Mouse (Mus musculus) stomach, postnatal 0 days (tissue): ENCODE results near the gene Hesx1. TPM values are rescaled to one million over a fixed set of nuclear protein-coding genes. Genes with fewer than 3 reads are reported as not detected.

Experiments used
- ATAC-seq: fragments of 200-750 bp; cut with Nextera tagmentation; 2 replicates; pipeline ENCODE4 v1.8.0; 2017; ENCODE audit not compliant: low FRiP score, low TSS enrichment
- DNase-seq: peaks from one replicate; pipeline ENCODE4 v3.0.0-alpha.2; 2016; ENCODE audit warnings: low spot score
- H3K27ac ChIP-seq: fragments of 300-500 bp; sonication (generic); replicated peaks from 2 replicates; pipeline ENCODE4 v1.5.1; 2014; ENCODE audit warnings: mild to moderate bottlenecking, control low read depth
- H3K27me3 ChIP-seq: fragments of 300-500 bp; sonication (generic); 2 replicates; pipeline ENCODE4 v1.6.1; 2014; ENCODE audit warnings: low read length; ENCODE audit not compliant: control insufficient read depth, insufficient read depth
- H3K36me3 ChIP-seq: fragments of 300-500 bp; sonication (generic); 2 replicates; pipeline ENCODE4 v1.6.1; 2014; ENCODE audit warnings: low read length, mixed read lengths; ENCODE audit not compliant: control insufficient read depth, insufficient read depth
- H3K4me1 ChIP-seq: fragments of 300-500 bp; sonication (generic); replicated peaks from 2 replicates; pipeline ENCODE4 v1.6.1; 2014; ENCODE audit warnings: antibody characterized with exemption; ENCODE audit not compliant: control insufficient read depth, insufficient read depth
- H3K4me2 ChIP-seq: fragments of 300-500 bp; sonication (generic); replicated peaks from 2 replicates; pipeline ENCODE4 v1.6.1; 2014; ENCODE audit warnings: low read depth, mild to moderate bottlenecking, control low read depth, moderate library complexity
- H3K4me3 ChIP-seq: fragments of 300-500 bp; sonication (generic); 2 replicates; pipeline ENCODE4 v1.5.1; 2014; ENCODE audit warnings: low read depth, low read length, control low read depth
- H3K9ac ChIP-seq: fragments of 300-500 bp; sonication (generic); 2 replicates; pipeline ENCODE4 v1.6.1; 2014; ENCODE audit warnings: mild to moderate bottlenecking, low read length, control low read depth, mixed read lengths
- H3K9me3 ChIP-seq: fragments of 300-500 bp; sonication (generic); 2 replicates; pipeline ENCODE4 v1.6.1; 2016; ENCODE audit warnings: low read length; ENCODE audit not compliant: control insufficient read depth
- CTCF ChIP-seq: IDR thresholded peaks from 2 replicates; pipeline ENCODE4 v1.5.1; 2016; ENCODE audit warnings: antibody characterized with exemption, low read depth, mild to moderate bottlenecking, moderate library complexity
- EP300 ChIP-seq: optimal IDR thresholded peaks from 2 replicates; pipeline ENCODE3; 2016; ENCODE audit warnings: antibody characterized with exemption
- WGBS: fragments of 180-500 bp; shearing (Covaris S2); extraction: QIAGEN DNeasy Blood & Tissue Kit; methylation state at CpG from one replicate; pipeline ENCODE4 v1.1.7; 2014; 5-methylcytosine and 5-hydroxymethylcytosine counted together
- polyA plus RNA-seq: library from polyadenylated mRNA; unstranded; fragments of >200 nt; fragmentation: Nextera tagmentation; extraction: Ambion mirVana; gene quantifications from 2 replicates; pipeline ENCODE4 v1.2.1, GENCODE M21; 2015

Gene Hesx1
- polyA plus RNA-seq, 1 experiment from 2014 or later = 0.19 TPM

DNA sequence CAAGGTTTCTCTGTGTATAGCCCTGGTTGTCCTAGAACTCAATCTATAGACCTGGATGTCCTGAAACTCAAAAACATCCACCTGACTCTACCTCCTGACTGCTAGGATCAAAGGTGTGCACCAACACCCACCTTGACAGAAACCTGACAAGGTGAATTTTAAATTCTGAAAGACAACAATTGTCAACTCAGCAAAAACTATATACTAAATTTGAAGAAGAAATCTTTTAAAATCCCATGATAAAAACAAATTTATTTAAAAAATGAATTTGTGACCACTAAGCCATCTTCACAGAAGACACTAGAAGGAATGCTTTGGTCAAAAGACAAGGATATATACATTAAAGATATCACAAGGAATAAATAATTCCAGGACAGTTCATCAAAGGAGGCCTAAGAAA, 2.0 kb downstream of the Hesx1 start:
- ATAC-seq (no peak), DNase-seq (no peak)
- H3K9ac ChIP-seq = no peak overlapping the region
- H3K36me3 ChIP-seq = no peaks in the 10 kb centered on the region
- H3K4me3 ChIP-seq = no peak overlapping the region
- no peak overlapping the region for H3K27ac ChIP-seq
- H3K27me3 ChIP-seq = no peaks in the 10 kb centered on the region
- no peaks in the 10 kb centered on the region for H3K9me3 ChIP-seq
- no peak overlapping the region for H3K4me2 ChIP-seq
- no peaks in the 10 kb centered on the region for H3K4me1 ChIP-seq
- TF ChIP-seq CTCF (no peak), EP300 (no peak)

DNA sequence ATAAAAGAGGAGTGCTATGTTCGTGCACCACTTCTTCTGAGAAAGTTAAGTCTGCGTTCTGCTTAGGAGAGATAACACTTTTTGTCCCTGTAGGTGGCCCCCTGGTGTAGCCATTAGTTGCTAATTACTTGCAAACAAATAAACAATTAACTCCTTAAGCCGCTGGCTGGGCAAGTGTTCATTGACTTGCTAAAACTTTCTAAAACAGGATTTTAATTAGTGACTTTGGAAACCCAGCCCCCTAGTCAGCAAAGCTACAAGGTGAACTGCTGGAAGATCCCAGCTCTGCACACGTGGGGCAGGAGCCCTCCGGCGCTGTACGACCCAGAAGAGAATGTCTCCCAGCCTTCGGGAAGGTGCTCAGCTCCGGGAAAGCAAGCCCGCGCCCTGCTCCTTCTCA, 6.2 kb downstream of the Hesx1 start:
- no peaks in the 10 kb centered on the region for H3K4me1 ChIP-seq
- WGBS = 9% methylated on average over 11 of the region's 11 CpGs
- TF ChIP-seq EP300 (no peak), CTCF (no peak)
- H3K9ac ChIP-seq = no peak overlapping the region
- no peaks in the 10 kb centered on the region for H3K9me3 ChIP-seq
- H3K27me3 ChIP-seq = no peaks in the 10 kb centered on the region
- H3K36me3 ChIP-seq = no peaks in the 10 kb centered on the region
- H3K27ac ChIP-seq = no peak overlapping the region
- ATAC-seq (no peak), DNase-seq (no peak)
- H3K4me2 ChIP-seq = no peak overlapping the region
- no peak overlapping the region for H3K4me3 ChIP-seq

DNA sequence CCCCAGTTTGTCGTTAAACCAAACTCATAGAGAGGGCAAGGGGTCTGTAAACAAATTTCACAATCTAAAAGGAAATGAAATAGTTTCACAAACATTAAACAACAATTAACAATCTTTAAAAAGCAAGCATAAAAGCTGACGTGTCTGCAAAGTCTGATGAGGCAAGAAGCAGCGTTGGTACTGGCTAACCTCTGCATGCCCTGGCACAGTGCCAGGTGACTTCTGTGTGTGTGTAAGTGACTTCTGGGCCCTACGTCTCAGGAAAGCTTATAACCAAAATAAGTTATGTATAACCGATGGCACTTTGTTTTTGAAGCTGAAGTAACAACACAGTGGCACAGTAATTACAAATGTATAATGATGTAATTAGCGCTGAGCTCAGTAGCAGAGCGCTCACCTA, 10.7 kb downstream of the Hesx1 start:
- no peaks in the 10 kb centered on the region for H3K27me3 ChIP-seq

DNA sequence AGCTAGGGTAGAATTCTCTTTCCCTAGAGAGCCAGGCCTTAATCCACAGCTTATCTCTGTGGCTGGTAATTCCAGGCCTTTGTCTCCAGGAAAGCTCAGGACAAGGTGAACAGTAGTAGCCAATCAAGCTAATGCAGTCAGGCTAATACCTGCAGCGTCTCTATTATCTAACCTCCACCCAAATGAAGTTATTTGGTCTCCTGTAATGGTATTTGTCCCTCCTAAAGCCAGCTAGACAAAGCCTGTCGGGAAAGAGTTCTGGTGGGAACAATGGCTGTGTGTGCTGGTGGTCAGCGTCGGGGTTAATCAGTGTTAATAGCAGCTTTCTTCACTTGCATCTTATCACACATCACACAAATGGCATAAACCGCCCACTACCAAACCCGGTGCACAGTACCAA, 11.7 kb downstream of the Hesx1 start:
- H3K27me3 ChIP-seq = no peaks in the 10 kb centered on the region
- H3K4me2 ChIP-seq = no peak overlapping the region
- H3K27ac ChIP-seq = no peak overlapping the region
- ATAC-seq (no peak), DNase-seq (no peak)
- H3K36me3 ChIP-seq = no peaks in the 10 kb centered on the region
- WGBS = 40% methylated on average over 6 of the region's 6 CpGs
- H3K4me1 ChIP-seq = no peaks in the 10 kb centered on the region
- H3K9ac ChIP-seq = no peak overlapping the region
- no peak for TF ChIP-seq CTCF
- no peak for TF ChIP-seq EP300
- H3K4me3 ChIP-seq = no peak overlapping the region
- no peaks in the 10 kb centered on the region for H3K9me3 ChIP-seq

More for the DNA sequence above, 10.7 kb downstream of the Hesx1 start:
- TF ChIP-seq EP300 (no peak), CTCF (no peak)
- ATAC-seq (no peak), DNase-seq (no peak)
- H3K36me3 ChIP-seq = no peaks in the 10 kb centered on the region
- WGBS = 64% methylated on average over 7 of the region's 7 CpGs
- no peak overlapping the region for H3K4me2 ChIP-seq
- H3K9me3 ChIP-seq = no peaks in the 10 kb centered on the region
- H3K4me3 ChIP-seq = no peak overlapping the region
- no peaks in the 10 kb centered on the region for H3K4me1 ChIP-seq
- no peak overlapping the region for H3K9ac ChIP-seq
- H3K27ac ChIP-seq = no peak overlapping the region

DNA sequence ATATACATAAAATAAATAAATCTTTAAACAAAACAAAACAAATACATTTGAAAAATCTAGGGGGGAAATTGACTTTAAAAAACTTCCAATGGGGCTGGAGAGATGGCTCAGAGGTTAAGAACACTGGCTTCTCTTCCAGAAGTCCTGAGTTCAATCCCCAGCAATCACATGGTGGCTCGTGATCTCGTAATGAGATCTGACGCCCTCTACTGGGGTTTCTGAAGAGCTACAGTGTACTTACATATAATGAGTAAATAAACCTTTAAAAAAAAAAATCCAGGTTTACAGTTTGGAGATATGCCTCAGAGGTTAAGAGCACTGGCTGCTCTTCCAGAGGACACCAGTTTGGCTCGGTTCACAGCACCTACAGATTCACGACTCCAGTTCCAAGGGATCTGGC, 17.3 kb downstream of the Hesx1 start:
- 82% methylated on average over 5 of the region's 5 CpGs for WGBS
- Histone ChIP-seq H3K4me3 (no peak overlapping the region), H3K9me3 (no peaks in the 10 kb centered on the region)

DNA sequence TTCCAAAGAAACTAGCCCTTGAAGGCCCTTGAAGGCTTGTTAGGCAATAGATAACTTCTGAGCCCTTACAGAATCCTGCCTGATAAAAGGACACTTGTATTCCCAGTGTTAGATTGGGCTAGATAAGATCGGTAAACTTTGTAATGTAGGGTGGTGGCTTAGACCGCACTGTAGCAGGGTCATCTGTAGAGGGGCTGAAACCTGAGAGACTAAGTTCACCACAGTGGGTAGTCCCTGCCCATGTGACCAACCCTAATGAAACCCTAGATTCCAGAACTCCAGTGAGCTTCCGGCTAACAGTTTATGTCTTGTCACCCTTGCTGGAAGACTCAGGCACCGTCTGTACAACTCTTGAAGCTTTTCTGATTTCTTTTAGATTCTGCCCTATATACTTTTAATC, 19.4 kb downstream of the Hesx1 start:
- TF ChIP-seq EP300 (no peak), CTCF (no peak)
- no peak overlapping the region for H3K27ac ChIP-seq
- no peaks in the 10 kb centered on the region for H3K36me3 ChIP-seq
- no peaks in the 10 kb centered on the region for H3K4me1 ChIP-seq
- no peaks in the 10 kb centered on the region for H3K9me3 ChIP-seq
- 41% methylated on average over 4 of the region's 4 CpGs for WGBS
- DNase-seq (no peak), ATAC-seq (no peak)
- H3K4me3 ChIP-seq = no peak overlapping the region
- no peak overlapping the region for H3K9ac ChIP-seq
- no peaks in the 10 kb centered on the region for H3K27me3 ChIP-seq
- H3K4me2 ChIP-seq = no peak overlapping the region

More for the DNA sequence above, 17.3 kb downstream of the Hesx1 start:
- no peak for DNase-seq
- 0 out of 2 replicates have a peak, but pooled peaks have one; percentile 8 for TF ChIP-seq CTCF
- TF ChIP-seq EP300 = no peak
- Histone ChIP-seq H3K27ac (no peak overlapping the region), H3K4me2 (no peak overlapping the region), H3K36me3 (no peaks in the 10 kb centered on the region), H3K9ac (no peak overlapping the region), H3K4me1 (no peaks in the 10 kb centered on the region), H3K27me3 (no peaks in the 10 kb centered on the region)
- ATAC-seq = no peak

DNA sequence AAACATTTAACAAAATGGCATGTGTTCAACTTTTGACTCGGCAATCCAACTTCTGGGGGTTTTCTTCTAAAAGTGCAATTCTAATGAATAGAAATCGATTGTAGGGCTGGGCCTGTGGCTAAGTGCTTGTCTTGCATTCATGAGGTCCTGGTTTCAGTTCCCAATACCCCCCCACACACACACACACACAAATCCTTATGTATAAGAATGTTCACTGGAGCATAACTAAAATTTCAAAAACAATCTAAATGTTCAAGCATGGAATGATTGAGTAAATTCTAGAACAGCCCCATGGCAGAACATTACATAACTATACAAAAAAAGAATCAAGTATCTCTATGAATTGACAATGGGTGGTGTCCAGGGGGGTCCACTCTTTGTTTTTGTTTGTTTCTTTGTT, 23.7 kb downstream of the Hesx1 start:
- no peak for TF ChIP-seq CTCF
- no peak for TF ChIP-seq EP300
- no peak overlapping the region for H3K27ac ChIP-seq
- DNase-seq = no peak
- no peaks in the 10 kb centered on the region for H3K27me3 ChIP-seq
- no peak overlapping the region for H3K4me3 ChIP-seq
- no peaks in the 10 kb centered on the region for H3K4me1 ChIP-seq
- ATAC-seq = no peak
- H3K9ac ChIP-seq = no peak overlapping the region
- no peaks in the 10 kb centered on the region for H3K9me3 ChIP-seq
- H3K4me2 ChIP-seq = no peak overlapping the region
- WGBS = 92% methylated on average over 2 of the region's 2 CpGs
- H3K36me3 ChIP-seq = no peaks in the 10 kb centered on the region
